Mouse (Mus musculus): ENCODE measurements around the gene Acyp1.

DNA sequence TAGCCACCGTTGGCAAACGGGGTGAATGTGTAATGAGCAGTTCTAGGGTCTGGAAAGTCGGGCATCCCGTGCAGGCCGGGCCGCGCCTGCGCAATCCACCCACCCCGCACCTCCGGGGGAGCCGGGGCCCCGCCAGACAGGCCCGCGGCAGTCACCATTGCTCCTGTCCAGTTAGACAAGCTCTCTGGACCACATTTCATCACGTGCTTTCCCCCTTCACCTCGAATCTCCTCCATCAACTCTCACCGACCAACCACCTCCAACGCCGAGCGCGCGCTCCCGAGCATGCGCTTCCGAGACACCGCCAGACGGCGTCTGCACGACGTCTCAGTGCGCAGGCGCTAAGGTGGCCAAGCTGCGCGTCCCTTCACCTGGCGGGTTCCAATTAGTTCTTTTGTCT is 17.9 kb downstream of the Acyp1 start, which contains the start of gene Mlh3:
- TF ChIP-seq CTCF (IDR thresholded peaks at IDR 0.05; ENCODE audit: extremely low read depth, insufficient read depth, insufficient read length, insufficient replicate concordance), result peak; percentile 28; the same call in 1 of the 2 replicates
- TF ChIP-seq POLR2A (IDR thresholded peaks at IDR 0.05; ENCODE audit: low read depth, low read length), result peak; percentile 16; the same call in 1 of the 2 replicates

Measured in spleen, adult 2 months (tissue).